Mouse (Mus musculus) megakaryocyte, embryonic 14.5 days (primary cell): ENCODE data around the gene Gm17571. TPM values are rescaled to one million over a fixed set of nuclear protein-coding genes. Genes with fewer than 3 reads are reported as not detected.

Source experiments
- H3K27me3 ChIP-seq: replicated peaks from 2 replicates; pipeline ENCODE3; 2012; ENCODE audit warnings: inconsistent platforms
- H3K36me3 ChIP-seq: replicated peaks from 2 replicates; pipeline ENCODE3; 2012; ENCODE audit warnings: low read length, inconsistent platforms, mixed read lengths
- H3K4me1 ChIP-seq: 2 replicates; pipeline ENCODE4 v1.6.1; 2012; ENCODE audit warnings: inconsistent platforms
- H3K4me3 ChIP-seq: replicated peaks from 2 replicates; pipeline ENCODE3; 2012; ENCODE audit warnings: moderate library complexity, mild to moderate bottlenecking, inconsistent platforms
- H3K9me3 ChIP-seq: 2 replicates; pipeline ENCODE4 v1.6.1; 2012; ENCODE audit warnings: inconsistent platforms
- FLI1 ChIP-seq: IDR thresholded peaks from 2 replicates; pipeline ENCODE4 v1.6.1; 2012; ENCODE audit warnings: low read length, inconsistent platforms, mixed read lengths
- GATA1 ChIP-seq: IDR thresholded peaks from 3 replicates; pipeline ENCODE4 v1.6.1; 2012; ENCODE audit warnings: mixed read lengths, low read length, inconsistent platforms, borderline replicate concordance
- polyA plus RNA-seq: library from polyadenylated mRNA; stranded (reverse); fragments of >175 nt; gene quantifications from 2 replicates; pipeline ENCODE4 v1.2.3, GENCODE M21; 2012; ENCODE audit warnings: low replicate concordance; ENCODE audit not compliant: insufficient read depth

Gene Gm17571
- polyA plus RNA-seq, 1 experiment, result not detected

DNA sequence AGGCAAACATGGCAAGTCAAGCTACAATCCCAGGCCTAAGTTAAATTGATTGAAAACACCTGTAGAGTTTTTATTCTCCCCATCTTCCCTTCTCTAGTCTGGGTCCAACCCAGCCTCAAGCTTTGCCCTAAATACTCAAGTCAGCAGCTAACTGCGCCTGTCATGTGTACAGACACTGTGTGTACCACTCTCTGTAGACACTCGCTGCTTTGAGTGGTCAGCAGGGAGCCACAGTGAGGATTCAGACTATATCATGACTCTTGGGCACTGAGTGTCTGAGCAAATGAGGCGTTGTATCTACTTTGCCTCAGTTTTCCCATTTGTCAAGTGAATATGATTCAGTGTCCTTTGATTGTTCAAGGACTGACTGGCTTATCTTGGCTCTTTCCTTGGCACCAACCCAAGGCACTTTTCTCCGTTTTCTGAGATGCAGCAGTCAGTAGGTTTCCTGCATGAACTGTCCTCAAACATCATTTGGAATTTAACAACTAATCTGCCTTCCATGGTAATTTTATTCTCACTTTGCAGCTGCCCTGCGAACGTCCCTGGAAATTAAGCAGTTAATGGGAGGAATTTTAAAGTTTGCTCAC, 13.0 kb downstream of the Gm17571 start:
- no peaks in the 10 kb centered on the region for H3K27me3 ChIP-seq
- peaks cover 7% of the 10 kb centered on the region for H3K9me3 ChIP-seq
- H3K4me3 ChIP-seq, result no peak overlapping the region
- no peak for TF ChIP-seq FLI1
- no peak for TF ChIP-seq GATA1
- H3K36me3 ChIP-seq, result no peaks in the 10 kb centered on the region
- H3K4me1 ChIP-seq, result peaks cover 22% of the 10 kb centered on the region

DNA sequence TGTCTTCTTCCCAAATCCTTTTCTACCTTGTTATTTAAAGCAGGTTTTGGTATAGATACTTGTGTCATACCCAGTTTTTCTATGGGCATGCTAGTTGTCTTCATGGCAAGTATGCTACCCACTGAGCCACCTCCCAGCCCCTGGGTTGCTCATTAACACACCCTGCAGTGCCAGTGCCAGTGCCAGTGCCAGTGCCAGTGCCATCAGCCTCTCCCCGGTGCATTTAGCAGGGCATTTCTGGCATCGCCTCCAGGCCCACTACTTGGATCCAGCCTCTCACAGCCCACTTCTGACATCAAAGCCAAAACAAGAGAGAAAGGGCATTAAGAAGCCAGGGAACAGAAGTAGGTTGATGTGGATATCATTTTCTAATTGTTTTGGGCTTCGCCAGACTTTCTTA, 14.9 kb downstream of the Gm17571 start:
- Histone ChIP-seq H3K4me1 (peaks cover 25% of the 10 kb centered on the region), H3K36me3 (no peaks in the 10 kb centered on the region), H3K9me3 (no peaks in the 10 kb centered on the region), H3K27me3 (no peaks in the 10 kb centered on the region), H3K4me3 (no peak overlapping the region)
- TF ChIP-seq GATA1, result no peak
- no peak for TF ChIP-seq FLI1

DNA sequence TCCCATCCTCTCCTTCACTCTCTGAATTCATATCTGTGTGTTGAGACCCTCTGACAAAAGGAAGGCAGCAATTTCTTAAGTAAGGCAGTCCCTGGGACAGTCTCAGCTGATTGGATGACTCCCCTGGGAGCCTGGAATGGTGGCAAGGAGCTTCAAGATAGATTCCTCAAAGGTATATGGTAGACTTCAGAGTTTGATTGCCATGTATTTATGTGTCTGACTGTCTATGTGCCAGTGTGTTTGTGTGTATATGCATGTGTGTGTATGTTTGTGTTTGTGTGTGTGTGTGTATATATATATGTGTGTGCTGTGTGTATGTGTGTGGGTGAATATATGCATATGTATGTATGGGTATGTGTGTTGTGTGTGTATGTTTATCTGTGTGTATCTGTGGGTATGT, 15.8 kb downstream of the Gm17571 start:
- H3K27me3 ChIP-seq, result no peaks in the 10 kb centered on the region
- H3K36me3 ChIP-seq, result no peaks in the 10 kb centered on the region
- H3K4me3 ChIP-seq, result no peak overlapping the region
- TF ChIP-seq GATA1, result no peak
- no peak for TF ChIP-seq FLI1
- H3K4me1 ChIP-seq, result peaks cover 25% of the 10 kb centered on the region
- H3K9me3 ChIP-seq, result no peaks in the 10 kb centered on the region

DNA sequence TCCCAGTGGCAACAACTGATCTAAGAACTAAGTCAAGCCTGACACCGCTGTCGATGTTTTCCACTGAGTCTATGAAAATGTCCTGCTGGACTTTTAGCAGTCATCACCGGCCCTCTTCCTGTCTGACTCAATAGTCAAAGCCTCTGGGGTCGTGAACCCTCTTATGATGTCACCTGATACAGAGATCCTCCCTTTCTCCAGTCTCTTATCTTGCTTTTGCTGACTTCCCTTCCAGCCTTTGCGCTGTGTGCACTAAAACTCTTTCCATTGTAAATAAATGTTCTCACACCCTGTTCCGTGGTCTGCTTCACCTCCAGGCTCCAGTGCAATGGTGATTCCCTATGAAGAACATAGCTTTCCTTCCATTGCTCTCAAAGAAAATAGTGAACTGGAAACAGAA, 16.3 kb downstream of the Gm17571 start:
- Histone ChIP-seq H3K36me3 (no peaks in the 10 kb centered on the region), H3K4me1 (peaks cover 27% of the 10 kb centered on the region), H3K4me3 (no peak overlapping the region), H3K27me3 (no peaks in the 10 kb centered on the region), H3K9me3 (no peaks in the 10 kb centered on the region)
- TF ChIP-seq FLI1 (no peak), GATA1 (no peak)

DNA sequence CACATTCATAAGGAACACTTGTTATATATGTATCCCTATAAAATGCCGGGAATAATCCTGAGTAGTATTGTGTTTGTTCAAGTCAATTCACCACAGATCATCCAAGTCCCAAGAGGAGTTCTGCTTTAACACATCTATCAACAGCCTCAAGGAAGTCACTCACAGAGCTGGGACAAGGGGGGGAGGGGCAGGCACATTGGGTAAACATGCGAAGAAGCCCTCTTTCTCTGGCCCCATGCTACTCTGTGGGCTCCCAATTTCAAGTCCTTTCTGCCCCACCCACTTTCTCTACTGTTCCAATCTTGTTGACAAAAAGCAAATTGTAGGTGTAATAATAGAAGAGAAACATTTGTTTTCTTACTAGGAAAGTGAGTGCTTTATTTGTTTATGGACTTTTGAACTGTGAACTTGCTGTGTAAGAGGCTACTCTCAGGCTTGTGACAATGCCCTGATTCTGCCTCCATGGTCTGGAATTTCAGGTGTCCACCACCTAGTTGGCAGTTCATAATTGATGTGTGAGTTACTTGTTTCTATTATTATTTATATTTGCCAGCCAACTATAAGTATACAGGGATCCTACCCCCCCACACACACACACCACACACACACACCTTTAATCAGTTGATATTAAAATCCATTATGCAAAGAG, 17.0 kb downstream of the Gm17571 start:
- no peak for TF ChIP-seq FLI1
- no peak for TF ChIP-seq GATA1
- H3K36me3 ChIP-seq, result no peaks in the 10 kb centered on the region

DNA sequence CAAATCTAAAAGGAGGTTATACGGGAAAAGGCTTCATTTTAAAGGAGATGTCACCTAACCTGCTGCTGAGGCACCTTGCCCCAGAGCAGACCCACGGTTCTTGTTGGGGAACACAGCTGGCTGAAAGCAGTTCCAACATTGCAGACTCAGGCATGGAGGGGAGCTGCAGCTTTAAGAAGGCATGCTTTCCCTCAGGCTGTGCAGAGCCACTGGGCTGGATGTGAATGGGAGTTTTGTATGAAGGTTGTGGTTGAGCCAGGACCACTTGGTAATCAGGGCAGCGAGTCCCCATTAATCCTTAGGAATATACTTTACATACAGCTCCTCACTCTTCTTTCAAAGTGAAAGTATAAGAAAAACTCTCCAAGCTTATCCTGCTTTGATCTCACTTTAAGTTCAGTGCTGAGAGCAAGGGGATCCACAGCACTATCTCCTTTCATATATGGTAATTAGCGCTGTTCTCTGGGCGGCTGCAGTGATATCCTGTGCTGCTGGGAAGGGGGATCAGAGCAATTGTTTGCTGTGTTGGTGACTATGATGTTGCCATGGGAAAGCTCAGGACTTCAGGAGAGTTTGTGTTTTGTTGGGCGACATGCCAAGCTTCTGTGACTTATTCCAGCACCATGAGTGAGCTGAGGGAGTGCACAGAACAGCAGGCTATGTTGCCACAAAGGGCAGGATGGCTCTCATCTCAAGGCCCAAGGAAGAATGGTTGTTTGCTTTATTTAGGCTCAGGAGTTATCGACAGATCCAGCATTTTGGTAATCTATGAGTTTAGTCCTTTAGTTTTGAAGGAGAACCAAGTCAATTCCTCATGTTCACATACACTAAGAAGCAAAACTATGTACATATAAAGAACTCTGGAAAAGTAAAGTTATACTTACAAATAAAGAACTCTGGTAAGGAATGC, 21.3 kb downstream of the Gm17571 start:
- Histone ChIP-seq H3K36me3 (no peaks in the 10 kb centered on the region), H3K4me3 (peak overlapping the region; percentile 34), H3K27me3 (no peaks in the 10 kb centered on the region), H3K4me1 (peaks cover 23% of the 10 kb centered on the region), H3K9me3 (no peaks in the 10 kb centered on the region)
- TF ChIP-seq FLI1 (no peak), GATA1 (no peak)

More for the DNA sequence above, 17.0 kb downstream of the Gm17571 start:
- H3K27me3 ChIP-seq, result no peaks in the 10 kb centered on the region
- no peaks in the 10 kb centered on the region for H3K9me3 ChIP-seq
- peaks cover 31% of the 10 kb centered on the region for H3K4me1 ChIP-seq
- H3K4me3 ChIP-seq, result no peak overlapping the region

DNA sequence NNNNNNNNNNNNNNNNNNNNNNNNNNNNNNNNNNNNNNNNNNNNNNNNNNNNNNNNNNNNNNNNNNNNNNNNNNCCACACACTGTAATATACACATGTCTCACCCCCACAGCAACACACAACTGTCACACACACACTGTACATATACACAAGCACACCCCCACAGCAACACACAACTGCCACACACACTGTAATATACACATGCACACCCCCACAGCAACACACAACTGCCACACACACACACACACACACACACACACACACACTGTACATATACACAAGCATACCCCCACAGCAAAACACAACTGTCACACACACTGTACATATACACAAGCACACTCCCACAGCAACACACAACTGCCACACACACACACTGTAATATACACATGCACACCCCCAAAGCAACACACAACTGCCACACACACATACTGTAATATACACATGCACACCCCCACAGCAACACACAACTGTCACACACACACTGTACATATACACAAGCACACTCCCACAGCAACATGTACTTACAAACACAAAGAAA, 32.3 kb downstream of the Gm17571 start:
- Histone ChIP-seq H3K27me3 (no peaks in the 10 kb centered on the region), H3K36me3 (no peaks in the 10 kb centered on the region), H3K9me3 (no peaks in the 10 kb centered on the region), H3K4me3 (peak overlapping the region; percentile 50), H3K4me1 (no peaks in the 10 kb centered on the region)
- no peak for TF ChIP-seq FLI1
- TF ChIP-seq GATA1, result no peak

Other genes starting within 250 kb of the Gm17571 start
- gene Jrkl, start 200.9 kb downstream of the Gm17571 start, polyA plus RNA-seq, result not detected in 2 replicates
- 0.70 and 0.71 TPM in 2 replicates for gene Ccdc82, start 199.8 kb downstream of the Gm17571 start, polyA plus RNA-seq
- gene Maml2, start 148.8 kb downstream of the Gm17571 start, polyA plus RNA-seq, result 0.09 TPM in 1 of 2 replicates, not detected in the other